Mouse (Mus musculus) spleen, adult 12 weeks (tissue): ENCODE data around the gene Rint1.

Experiments used
- DNase-seq: peaks from one replicate; pipeline ENCODE4 v3.0.0; 2022; ENCODE audit warnings: low spot score

Gene Rint1

GRCm38 (mm10) chr5:23864054-23864965, 76.8 kb downstream of the Rint1 start:
- no peak for DNase-seq

GRCm38 (mm10) chr5:23865941-23866340, 78.4 kb downstream of the Rint1 start:
- no peak for DNase-seq
